Mouse (Mus musculus) spleen, postnatal 14 days (tissue): ENCODE data around the gene Supt5.

Experiments
- DNase-seq, 2 experiments: peaks; one replicate each; pipeline ENCODE4 v3.0.0; 2021 to 2022; ENCODE audit warnings: low spot score in 2 of 2

Gene Supt5

DNA sequence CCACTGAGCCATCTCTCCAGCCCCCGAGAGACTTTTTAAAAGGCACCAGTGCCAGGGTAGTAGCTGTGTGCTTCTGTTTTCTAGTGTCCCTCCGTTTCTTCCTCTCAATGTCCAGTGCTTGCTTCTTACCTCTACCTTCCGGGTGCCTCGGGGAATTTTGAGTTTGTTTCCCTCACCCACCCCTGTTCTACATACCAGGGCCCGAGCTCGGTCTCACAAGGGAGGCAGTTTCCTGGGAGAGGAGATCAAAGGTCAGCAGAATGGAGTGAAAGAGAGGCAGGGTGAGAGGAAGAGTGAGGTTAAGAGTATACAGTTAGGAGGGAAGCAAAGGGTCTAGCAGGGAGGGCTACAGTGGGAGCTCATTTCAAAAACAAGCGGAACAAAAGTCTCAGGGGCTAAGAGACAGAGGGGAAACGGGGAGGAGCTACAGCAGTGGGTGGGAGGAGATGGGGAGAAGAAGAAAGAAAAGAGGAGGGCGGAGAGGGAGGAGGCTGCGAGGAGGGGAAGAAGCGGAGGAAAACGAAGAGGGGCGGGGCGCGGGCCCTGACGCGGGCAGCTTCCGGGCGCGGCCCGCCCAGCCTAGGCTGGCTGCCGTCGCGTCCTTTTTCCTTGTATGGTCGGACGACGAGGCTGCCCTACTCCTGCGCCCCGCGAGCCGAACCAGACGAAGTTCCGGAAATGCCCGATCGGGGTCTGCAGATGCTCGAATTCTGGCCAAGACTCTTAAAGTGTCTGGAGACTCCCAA, 36.8 kb upstream of the Supt5 start:
- DNase-seq, result peak; percentile 80 to 82

DNA sequence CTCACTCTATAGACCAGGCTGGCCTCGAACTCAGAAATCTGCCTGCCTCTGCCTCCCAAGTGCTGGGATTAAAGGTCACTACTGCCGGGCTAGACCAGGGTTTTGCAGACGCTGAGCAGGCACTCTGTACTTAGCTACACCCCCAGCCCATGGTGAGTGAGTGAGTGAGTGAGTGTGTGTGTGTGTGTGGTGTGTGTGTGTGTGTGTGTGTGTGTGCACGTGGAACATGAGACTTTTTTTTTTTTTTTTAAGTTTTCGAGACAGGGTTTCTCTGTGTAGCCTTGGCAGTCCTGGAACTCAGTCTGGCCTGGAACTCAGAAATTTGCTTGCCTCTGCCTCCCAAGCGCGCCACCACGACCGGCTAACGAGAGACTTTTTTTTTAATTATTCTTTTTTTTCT, 36.1 kb upstream of the Supt5 start:
- no peak for DNase-seq

DNA sequence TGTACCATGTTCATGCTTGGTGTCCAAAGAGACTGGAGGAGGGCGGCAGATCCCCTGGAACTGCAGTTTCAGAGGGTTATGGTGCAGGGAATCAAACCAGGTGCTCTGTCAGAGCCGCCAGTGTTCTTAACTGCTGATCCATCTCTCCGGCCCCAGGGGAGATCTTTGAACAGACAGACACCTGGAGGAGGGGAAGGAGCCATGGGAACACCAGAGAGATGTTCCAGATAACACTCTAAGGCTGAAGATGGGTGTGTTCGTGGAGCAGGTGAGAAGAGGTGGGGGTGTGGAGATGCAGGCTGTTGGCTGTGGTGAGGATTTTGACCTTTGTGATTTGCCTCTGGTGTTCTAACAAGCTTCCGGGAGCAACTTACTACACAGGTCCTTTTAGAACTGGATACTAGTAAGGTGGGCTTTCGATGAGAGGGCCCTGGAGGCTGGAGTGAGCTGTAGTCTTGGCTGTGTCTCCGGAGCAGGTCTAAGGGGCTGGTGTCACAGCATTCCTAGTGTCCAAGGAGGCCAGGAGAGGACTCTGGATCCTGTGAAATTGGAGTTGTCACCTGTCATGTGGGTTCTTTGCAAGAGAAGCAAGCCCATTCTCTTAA, 35.4 kb upstream of the Supt5 start:
- DNase-seq, result no peak

DNA sequence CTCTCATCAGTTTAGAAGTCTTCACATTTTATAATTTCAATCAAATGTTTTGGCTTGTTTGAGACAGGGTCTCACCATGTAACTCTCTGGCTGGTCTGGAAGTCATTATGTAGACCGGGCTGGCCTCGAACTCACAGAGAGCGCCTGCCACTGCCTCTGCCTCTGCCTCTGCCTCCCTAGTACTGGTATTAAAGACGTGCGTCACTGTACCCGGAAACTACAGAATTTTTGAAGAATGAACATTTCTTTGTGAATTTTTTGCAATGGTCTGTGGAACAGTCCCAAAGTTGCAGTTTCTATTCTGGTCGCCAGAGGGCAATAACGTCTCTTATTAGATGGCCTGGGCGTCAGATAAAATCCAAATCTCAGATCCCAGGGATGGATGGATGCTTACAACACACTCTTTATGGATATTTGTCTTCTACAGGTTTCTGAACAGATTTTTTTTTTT, 34.6 kb upstream of the Supt5 start:
- DNase-seq, result peak; percentile 27 to 70

DNA sequence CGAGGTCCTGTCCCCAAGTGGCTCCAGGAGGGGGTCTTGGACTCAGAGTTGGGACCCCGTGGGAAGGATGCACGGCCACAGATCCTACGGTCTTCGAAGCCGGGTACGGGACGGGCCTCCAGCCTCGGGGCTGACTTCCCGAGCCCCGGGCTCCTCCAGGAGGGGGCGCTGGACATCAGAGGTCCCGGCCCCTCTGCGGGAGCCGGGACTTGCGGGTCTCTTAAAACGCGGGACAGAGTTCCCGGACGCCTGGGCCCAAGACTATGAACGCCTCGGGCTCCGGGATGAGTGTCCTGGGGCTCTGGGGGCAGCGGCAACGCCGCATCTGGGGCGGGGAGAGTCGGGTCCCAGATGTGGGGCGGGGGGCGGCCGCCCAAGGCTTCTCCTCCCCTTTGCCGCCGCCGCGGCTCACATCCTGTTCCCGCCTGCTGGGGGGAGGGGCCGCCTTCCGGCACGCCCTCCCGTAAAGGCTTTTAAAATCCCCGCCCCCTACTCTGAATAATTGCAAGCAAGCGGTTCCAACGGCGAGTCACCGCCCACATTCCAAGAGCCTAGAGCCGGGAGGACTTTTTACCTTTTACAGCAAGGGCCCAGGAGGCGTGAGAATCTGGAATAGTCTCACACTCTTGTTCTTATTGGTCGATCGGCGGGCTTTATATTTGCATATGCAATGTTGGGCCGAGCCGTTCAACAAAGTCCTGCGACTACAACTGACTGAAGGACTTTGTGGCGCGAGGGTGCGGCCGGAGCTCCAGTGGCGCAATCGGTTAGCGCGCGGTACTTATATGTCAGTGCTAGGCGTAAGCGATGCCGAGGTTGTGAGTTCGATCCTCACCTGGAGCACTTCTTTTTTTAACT, 33.9 kb upstream of the Supt5 start, which contains the start of gene Plekhg2:
Gene Plekhg2 (minus strand): TSS at position 349 of the 858 bp plus-strand sequence.
- peak; percentile 95 to 97 for DNase-seq

DNA sequence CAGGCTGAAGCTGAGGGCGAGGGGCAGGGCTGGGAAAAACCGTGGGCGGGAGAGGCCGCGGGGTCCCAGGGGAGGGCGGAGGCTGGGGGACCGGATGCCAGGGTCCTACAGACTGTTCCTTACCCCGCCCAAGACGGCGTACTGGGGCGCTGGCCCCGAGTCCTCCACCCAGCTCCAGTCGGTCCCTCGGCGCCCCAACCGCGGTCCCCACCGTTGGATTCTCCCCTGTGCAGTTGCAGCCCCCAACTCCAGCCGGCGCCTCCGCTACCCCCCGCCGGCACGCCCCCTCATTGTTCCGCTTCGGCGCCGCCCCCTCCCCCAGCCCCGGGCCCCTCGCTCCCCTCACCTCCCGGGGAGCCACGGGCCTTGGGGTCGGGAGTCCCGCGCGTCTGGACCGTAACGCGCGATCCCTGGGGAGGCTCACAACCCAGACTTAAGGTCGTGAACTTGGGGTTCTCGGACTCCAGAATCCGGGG, 33.0 kb upstream of the Supt5 start:
- DNase-seq, result peak; percentile 39 to 40

DNA sequence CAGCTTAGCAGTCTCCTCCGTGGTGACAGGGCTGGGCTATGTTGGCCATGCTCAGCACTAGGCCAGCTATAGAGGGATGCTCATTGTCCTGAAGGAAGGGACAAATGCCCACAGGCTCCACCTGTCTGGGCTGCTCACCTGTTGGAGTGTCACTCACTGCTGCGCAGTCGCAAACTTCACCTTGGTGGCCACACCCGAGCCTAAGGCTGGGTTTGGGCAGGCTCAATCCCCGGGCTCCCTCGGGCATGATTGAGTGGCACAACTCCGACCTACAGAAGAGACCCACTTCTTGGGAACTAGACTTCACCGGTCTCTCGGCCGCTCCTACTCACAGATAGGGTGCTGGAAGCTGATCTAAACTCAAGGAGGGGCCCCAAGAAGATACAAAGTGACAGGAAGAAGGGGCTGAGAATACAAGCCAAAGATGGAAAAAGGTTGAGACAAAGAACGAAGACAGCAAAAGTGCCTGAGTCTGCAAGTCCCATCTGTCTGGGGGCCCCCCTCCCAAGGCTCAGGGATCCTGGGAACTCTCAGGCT, 32.5 kb upstream of the Supt5 start:
- DNase-seq, result no peak

DNA sequence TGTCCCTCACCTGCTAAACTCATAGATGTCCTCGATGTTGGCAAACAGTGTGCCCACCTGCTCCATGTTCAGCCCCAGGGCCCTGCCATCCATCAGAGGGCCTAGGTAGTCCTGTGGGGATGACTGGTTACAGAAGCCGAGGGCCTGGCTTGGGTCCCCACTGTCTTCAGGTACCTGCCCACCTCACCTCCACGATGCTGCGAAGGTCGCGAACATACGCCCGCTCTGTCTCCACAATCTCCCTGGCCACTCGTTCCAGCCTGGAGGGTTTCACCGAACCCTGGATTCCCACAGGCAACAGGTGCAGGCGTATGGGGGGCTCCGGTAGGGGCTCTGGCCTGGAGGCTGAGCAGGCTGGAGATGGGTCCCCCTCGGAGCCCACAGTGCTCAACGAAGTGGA, 31.5 kb upstream of the Supt5 start:
- DNase-seq, result no peak

DNA sequence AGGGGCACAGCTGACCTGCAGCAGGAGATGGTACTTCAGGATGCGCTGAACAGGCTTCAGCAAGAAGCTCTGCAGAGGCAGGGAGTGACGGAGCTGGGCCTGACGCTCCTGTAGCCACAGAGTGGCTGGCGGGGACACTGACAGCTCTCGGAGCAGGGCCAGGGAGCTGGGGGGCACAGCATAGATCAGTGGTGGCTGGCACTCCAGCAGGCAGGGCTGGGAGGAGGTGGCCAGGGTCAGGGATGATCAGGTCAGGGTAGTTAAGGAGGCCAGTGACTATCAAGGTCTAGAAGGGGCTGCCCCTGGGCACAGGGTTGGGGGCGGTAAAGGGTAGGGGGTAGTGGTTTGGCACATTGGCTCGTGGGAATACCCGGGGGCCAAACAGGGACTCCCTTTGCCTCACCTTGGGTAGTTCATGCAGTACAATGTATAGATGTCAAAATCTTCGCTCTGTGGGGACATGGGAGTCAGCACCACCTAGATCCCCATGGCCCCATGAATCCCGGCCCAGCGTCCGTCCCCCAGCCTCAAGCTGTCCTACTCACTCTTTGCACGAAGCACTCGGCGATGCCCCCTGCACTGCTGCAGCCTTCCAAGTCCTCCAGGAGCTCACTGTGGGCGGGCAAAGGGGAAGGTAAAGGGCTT, 29.9 kb upstream of the Supt5 start:
- DNase-seq, result no peak

DNA sequence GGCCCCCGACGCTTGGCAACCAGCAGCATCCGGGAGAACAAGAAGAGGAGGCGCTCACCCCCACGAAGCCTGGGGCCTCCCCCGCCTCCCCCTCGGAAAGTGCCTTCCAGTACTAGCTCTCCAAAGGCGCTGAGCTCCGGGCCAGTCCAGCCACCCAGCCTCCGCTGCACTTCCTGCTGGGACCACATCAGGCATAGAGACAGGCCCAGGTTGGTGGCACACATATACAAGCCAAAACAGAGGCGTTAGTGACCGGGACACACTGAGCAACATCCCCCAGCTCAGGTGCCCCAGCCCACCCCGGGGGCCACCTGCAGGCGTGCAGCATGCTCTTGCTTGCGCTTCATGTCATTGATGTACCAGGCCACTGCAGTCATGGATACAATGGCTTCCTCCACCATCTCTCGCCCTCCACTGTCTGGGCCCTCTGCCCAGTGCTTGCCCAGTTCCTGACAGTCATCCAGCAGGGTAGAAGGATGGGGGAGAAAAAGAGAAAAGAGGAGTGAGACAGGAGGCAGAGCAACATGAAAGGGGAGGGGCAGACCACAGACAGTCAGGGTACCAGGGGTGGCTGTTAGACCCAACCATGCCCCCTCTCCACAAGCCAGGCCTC, 29.2 kb upstream of the Supt5 start:
- DNase-seq, result no peak

DNA sequence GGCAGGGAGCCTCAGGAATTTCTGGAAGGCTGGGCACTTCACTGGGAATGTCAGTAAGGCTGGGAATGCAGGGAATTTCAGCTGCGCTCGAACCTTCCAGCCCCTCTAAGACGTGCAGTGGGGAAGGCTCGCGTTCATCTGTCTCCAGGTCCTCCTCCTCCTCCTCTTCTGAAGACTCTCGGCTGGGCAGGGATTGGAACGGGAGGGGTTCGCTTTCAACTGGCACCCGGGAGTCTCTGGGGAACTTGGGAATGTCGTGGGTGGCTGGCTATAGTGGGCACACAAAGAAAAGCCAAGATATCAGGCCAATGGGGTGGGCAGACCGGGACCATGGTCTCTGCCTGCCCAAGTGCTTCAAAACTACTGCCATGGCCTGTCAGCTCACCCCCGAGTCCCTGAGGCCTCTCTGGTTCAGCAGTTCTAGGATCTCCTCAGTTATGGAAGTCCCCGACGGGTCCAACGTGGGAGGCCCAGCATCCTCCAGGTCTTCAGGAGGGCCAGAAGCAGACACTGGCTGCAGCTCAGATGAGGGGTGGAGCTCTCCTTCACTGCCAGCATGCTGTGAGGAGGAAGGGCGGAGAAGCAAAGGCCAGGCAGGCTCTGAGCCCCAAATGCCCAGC, 24.0 kb upstream of the Supt5 start:
- no peak for DNase-seq

DNA sequence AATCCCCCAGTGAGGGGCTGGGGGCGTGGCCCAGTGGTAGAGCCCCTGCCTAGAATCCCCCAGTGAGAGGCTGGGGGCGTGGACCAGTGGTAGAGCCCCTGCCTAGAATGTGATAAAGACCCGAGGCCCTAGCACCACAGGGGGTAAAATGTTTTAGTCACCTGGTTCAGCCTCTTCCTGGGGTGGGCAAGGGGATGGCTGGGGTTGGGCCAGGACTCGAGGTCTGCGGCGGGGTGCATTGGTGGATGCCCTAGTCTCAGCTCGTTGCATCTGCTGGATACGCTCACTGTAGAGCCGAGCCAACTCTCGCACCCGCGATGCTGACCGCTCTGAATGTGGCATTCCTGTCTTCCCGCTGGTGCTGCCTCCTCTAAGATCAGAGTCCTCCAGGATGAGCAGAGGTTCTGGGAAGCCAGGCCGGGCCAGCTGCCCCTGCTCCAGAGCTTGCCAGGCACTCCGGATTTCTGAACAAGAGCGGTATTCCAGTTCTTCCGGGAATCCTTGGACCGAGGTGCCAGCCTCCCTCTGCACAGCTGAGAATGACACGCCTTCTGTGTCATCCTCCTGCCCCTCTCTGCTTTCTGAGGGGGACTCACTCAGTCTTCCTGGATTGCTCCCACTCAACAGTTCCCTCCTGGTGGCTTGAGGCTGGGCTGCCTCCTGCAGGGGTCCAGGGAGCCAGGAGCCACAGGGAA, 23.2 kb upstream of the Supt5 start:
- no peak for DNase-seq

DNA sequence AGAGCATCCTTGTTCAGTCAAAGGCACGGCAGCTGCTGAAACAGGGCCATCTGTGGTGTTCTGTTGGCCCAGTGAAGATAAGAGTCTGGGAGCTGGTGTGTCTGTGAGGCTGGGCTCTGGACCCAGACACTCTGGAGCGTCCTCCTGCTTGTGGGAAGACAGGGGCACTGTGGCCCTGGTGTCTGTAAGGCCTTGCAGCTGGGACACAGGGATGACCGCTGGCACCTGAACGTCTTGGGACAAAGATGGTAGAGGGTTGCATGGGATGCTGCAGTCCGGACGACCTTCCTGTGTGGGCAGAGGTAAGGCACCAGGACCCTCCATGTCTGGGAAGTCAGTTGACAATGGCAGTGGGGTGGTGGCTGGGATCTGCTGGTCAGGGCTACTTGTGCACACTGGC, 21.7 kb upstream of the Supt5 start:
- DNase-seq, result no peak

DNA sequence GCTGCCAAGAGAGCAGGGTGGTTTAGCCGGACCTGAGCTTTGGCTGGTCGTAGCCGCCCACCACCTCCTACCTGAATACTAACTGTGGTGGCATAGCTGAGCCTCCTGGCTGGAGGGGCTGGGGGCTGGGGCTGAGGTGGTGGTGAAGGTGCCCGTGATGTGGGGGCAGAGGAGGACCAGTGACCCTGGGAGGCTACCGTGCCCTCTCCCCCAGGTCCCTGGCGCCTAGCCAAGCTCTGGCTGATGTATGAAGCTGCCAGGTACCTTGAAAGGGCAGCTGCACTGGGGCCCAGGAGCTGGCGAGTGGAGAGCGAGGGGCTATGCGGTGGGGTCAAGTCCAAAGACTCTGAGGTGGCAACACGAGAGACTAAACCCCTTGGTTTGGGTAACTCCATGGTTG, 21.3 kb upstream of the Supt5 start:
- DNase-seq, result no peak

DNA sequence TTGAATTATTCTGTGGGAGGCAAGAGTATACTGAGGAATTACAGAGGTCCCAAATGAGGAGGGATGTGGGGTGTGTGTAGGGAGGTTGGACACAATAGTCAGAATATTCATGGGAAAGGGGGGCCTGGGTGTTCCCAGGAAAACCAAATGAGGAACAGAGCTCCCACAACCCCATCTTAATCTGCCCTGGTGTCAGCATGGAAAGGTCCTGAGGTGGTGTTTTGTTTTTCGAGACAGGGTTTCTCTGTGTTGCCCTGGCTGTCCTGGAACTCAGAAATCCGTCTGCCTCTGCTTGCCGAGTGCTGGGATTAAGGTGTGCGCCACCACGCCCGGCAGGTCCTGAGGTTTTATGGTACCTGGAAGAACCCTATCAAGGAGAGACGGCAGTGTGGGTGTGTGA, 19.9 kb upstream of the Supt5 start:
- DNase-seq, result no peak

DNA sequence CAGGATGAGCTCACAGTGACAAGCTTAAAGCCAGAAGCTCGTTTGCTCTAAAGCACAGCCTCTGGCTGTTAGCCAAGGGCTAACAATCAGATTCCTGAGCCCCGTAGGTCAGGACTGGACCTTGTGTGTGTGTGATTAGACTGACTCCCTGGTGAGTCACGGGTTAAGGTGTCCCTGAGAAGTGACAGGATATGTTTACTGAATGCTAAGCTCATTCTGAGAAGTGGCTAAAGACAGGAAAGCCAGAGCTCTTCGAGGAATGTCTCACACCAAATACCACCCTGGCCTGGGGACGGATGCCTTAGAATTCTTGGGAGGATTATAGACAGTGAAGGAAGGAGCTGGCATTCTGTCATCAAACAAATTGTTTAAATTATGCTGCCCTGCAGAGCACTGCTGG, 19.4 kb upstream of the Supt5 start:
- no peak for DNase-seq

DNA sequence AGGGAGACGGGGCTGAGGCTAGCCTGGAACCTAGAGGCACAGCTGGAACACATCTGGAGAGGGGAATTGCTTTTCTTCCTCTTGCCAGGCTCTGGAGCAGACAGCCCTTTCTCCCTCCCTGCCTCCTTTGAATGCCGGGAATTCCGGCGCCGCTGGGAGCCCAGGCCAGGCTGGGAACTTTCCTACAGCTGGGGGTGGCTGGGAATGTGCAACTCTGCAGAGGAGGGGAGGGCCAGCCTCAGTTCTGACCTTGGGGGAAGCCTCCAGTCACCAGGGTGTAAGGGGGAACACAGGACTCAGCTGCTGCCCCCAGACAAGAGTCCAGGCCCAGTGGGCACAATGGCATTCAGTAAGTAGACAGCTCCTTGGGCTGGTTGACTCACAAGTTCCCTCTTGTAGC, 18.4 kb upstream of the Supt5 start:
- no peak for DNase-seq

DNA sequence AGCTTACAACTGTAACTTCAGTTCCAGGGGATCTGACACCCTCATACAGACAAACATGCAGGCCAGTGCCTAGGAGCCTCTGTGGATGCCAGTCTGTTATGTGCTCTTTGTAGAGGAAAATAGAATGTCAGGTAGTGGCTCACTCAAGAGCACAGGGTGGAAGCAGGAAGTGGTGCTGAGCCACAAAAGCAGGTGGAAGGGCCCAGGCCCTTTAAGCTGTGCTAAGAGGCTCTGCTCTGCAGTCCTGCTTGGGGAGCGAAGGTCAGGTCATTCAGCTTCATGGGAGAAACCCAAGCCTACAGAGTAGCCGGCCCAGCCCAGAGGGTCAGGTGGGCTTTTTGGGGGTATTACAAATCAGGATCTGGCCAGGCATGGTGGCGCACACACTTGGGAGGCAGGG, 16.7 kb upstream of the Supt5 start:
- no peak for DNase-seq

DNA sequence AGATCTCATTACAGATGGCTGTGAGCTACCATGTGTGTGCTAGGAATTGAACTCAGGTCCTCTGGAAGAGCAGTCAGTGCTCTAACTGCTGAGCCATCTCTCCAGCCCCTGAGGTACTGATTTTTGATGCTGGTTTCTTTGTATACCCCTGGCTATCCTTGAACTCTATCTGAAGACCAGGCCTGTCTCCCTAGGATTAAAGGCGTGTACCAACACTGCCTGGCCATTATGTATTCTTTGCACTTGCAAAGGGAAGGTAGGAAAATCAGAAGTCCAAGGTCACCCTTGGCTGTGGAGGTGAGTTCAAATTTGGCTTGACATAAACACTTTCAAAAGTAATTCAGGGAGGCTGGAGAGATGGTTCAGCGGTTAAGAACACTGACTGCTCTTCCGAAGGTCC, 16.1 kb upstream of the Supt5 start:
- DNase-seq, result no peak

DNA sequence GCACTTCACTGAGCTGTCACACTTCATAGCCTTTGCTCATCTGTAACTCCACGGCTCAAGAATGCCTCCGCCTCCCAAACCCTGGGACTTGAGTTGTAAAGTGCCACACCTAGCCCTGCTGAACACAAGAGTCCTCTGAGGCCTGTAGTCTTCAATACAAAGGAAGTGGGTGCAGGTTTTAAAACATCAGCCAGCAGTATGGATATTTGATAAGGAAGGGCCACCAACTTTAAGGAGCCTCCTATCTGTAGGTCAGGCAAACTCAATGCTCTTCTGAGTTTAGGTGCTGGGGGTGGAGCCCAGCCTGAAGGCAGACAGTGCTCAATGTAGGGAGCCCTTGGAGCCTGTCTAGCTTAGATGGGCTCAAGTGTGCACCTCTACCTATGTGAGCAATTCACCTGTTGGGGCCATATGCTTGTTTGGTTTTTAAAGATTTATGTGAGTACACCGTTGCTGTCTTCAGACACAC, 15.6 kb upstream of the Supt5 start:
- DNase-seq, result no peak
